Comparison of ENCODE assay signal across 8 mouse cellular contexts in the genomic region with DNA sequence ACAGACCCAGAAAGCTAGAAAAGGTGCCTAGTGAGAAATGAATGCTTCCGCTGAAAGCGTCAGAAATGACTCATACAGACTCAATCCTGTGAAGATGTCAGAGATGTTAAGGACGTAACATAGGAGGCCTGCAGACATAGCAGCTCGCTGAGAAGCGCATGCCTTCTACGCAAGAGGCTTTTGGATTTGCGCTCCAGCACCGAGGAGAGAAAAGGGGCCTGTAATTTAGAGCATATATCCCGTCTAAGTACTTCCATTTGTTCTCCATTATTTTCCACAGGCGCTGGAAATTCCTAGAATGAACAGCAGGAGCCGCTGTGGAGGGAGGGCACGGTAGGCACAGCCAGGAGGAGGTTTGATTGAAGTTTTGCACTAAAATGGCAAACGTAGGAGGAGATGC. TPM values are rescaled to one million over a fixed set of nuclear protein-coding genes. Genes with fewer than 3 reads are reported as not detected.
DNase-seq lines count a peak whose midpoint lies in the region; ATAC-seq and TF ChIP-seq lines count a peak whose summit lies in the region.

No protein-coding gene starts in this region.

- no peaks in the 10 kb centered on the region for H3K9me3 ChIP-seq in E14TG2a.4 (ENCODE audit: low read length)
- no peaks in the 10 kb centered on the region for H3K9me3 ChIP-seq in forebrain, embryonic 10.5 days
- no peaks in the 10 kb centered on the region for H3K9me3 ChIP-seq in heart, embryonic 15.5 days (replicated peaks)
- H3K9me3 ChIP-seq in liver, embryonic 13.5 days (replicated peaks): no peaks in the 10 kb centered on the region

- H3K27ac ChIP-seq in forebrain, embryonic 10.5 days: peak overlapping the region; percentile 63
- peak overlapping the region; percentile 94; the same call in 1 of the 2 replicates for H3K27ac ChIP-seq in heart, embryonic 15.5 days
- no peak overlapping the region; the same call in 1 of the 2 replicates for H3K27ac ChIP-seq in liver, embryonic 13.5 days

- H3K4me3 ChIP-seq in E14TG2a.4 (replicated peaks; ENCODE audit: low read length): peak overlapping the region; percentile 83
- H3K4me3 ChIP-seq in forebrain, embryonic 10.5 days: peak overlapping the region; percentile 60
- H3K4me3 ChIP-seq in heart, embryonic 15.5 days: peak overlapping the region; percentile 67
- H3K4me3 ChIP-seq in liver, embryonic 13.5 days (replicated peaks): peak overlapping the region; percentile 69

- DNase-seq in c-Kit-negative CD71-positive TER-119-positive erythroid progenitor cells, embryonic 14.5 days (ENCODE audit: low read depth, low spot score): peak; percentile 53
- DNase-seq in forebrain, embryonic 10.5 days (ENCODE audit: extremely low spot score, low spot score): peak; percentile 77
- DNase-seq in kidney, postnatal 14 days: peak; percentile 75
- peak; percentile 64 for DNase-seq in liver, embryonic 13.5 days
- peak; percentile 79 for DNase-seq in neural tube, embryonic 10.5 days (ENCODE audit: extremely low spot score, low spot score)
- peak; percentile 32 for DNase-seq in telencephalon, adult 2 months (ENCODE audit: low read depth, low spot score)

- peak overlapping the region; percentile 64 for H3K4me2 ChIP-seq in heart, embryonic 15.5 days
- H3K4me2 ChIP-seq in liver, embryonic 13.5 days: peak overlapping the region; percentile 72

- ATAC-seq in heart, embryonic 15.5 days (replicated peaks; ENCODE audit: insufficient number of reproducible peaks, insufficient read depth, low FRiP score, low read depth): no peak
- no peak for ATAC-seq in liver, embryonic 13.5 days (ENCODE audit: low read depth)

- peak; percentile 53 for TF ChIP-seq CTCF in E14TG2a.4 (conservative IDR thresholded peaks at IDR 0.05; ENCODE audit: low read length)

- no peaks in the 10 kb centered on the region for H3K27me3 ChIP-seq in E14TG2a.4 (ENCODE audit: insufficient read depth, low read length)
- H3K27me3 ChIP-seq in forebrain, embryonic 10.5 days (ENCODE audit: poor library complexity, severe bottlenecking): no peaks in the 10 kb centered on the region
- no peaks in the 10 kb centered on the region for H3K27me3 ChIP-seq in heart, embryonic 15.5 days
- no peaks in the 10 kb centered on the region for H3K27me3 ChIP-seq in liver, embryonic 13.5 days

- H3K36me3 ChIP-seq in E14TG2a.4 (ENCODE audit: insufficient read depth, low read length): no peaks in the 10 kb centered on the region
- no peaks in the 10 kb centered on the region for H3K36me3 ChIP-seq in forebrain, embryonic 10.5 days (replicated peaks)
- no peaks in the 10 kb centered on the region for H3K36me3 ChIP-seq in heart, embryonic 15.5 days
- no peaks in the 10 kb centered on the region for H3K36me3 ChIP-seq in liver, embryonic 13.5 days

- peaks cover 15% of the 10 kb centered on the region for H3K4me1 ChIP-seq in E14TG2a.4 (replicated peaks; ENCODE audit: low read depth, low read length)
- H3K4me1 ChIP-seq in forebrain, embryonic 10.5 days: peaks cover 20% of the 10 kb centered on the region
- H3K4me1 ChIP-seq in heart, embryonic 15.5 days (replicated peaks): peaks cover 10% of the 10 kb centered on the region
- peaks cover 23% of the 10 kb centered on the region for H3K4me1 ChIP-seq in liver, embryonic 13.5 days (replicated peaks)

- WGBS in forebrain, embryonic 10.5 days: 14% methylated on average over 13 of the region's 13 CpGs
- 11% methylated on average over 13 of the region's 13 CpGs for WGBS in heart, embryonic 15.5 days
- 23% methylated on average over 13 of the region's 13 CpGs for WGBS in liver, embryonic 13.5 days (ENCODE audit: insufficient replicate concordance)

- H3K9ac ChIP-seq in heart, embryonic 15.5 days: no peak overlapping the region
- H3K9ac ChIP-seq in liver, embryonic 13.5 days: peak overlapping the region; percentile 78

RNA-seq across cellular contexts. Expression of gene Zfp692, which starts 5.8 kb away (rescaled TPM):
- polyA plus RNA-seq in forebrain, embryonic 10.5 days (2016; fragmentation: Nextera tagmentation; extraction: Ambion mirVana): 27.1 and 30.9 TPM in 2 replicates
- 12.1 and 15.9 TPM in 2 replicates for polyA plus RNA-seq in heart, embryonic 15.5 days (2015; fragmentation: Nextera tagmentation; extraction: Ambion mirVana)
- polyA plus RNA-seq in liver, embryonic 13.5 days (2015; fragmentation: Nextera tagmentation; extraction: Ambion mirVana): 12.2 and 12.6 TPM in 2 replicates

RNA-seq across cellular contexts. Expression of gene 4930438A08Rik, which starts 26.5 kb away (rescaled TPM):
- polyA plus RNA-seq in forebrain, embryonic 10.5 days (2016; fragmentation: Nextera tagmentation; extraction: Ambion mirVana): not detected in 2 replicates
- not detected in 2 replicates for polyA plus RNA-seq in heart, embryonic 15.5 days (2015; fragmentation: Nextera tagmentation; extraction: Ambion mirVana)
- 0.21 and 0.36 TPM in 2 replicates for polyA plus RNA-seq in liver, embryonic 13.5 days (2015; fragmentation: Nextera tagmentation; extraction: Ambion mirVana)

RNA-seq across cellular contexts. Expression of gene Zfp672, which starts 29.1 kb away (rescaled TPM):
- 23.9 and 24.1 TPM in 2 replicates for polyA plus RNA-seq in forebrain, embryonic 10.5 days (2016; fragmentation: Nextera tagmentation; extraction: Ambion mirVana)
- 31.6 and 33.1 TPM in 2 replicates for polyA plus RNA-seq in heart, embryonic 15.5 days (2015; fragmentation: Nextera tagmentation; extraction: Ambion mirVana)
- 40.5 and 47.7 TPM in 2 replicates for polyA plus RNA-seq in liver, embryonic 13.5 days (2015; fragmentation: Nextera tagmentation; extraction: Ambion mirVana)

RNA-seq across cellular contexts. Expression of gene Sh3bp5l, which starts 29.5 kb away (rescaled TPM):
- 39.8 and 40.9 TPM in 2 replicates for polyA plus RNA-seq in forebrain, embryonic 10.5 days (2016; fragmentation: Nextera tagmentation; extraction: Ambion mirVana)
- polyA plus RNA-seq in heart, embryonic 15.5 days (2015; fragmentation: Nextera tagmentation; extraction: Ambion mirVana): 27.6 and 29.9 TPM in 2 replicates
- polyA plus RNA-seq in liver, embryonic 13.5 days (2015; fragmentation: Nextera tagmentation; extraction: Ambion mirVana): 17.9 and 19.7 TPM in 2 replicates
